9 mouse cellular contexts compared by ENCODE assay signal in genomic region chr1:147343276-147343953, GRCm38 (mm10).
DNase-seq lines count a peak whose midpoint lies in the region; ATAC-seq lines count a peak whose summit lies in the region.
"Had no signal": no experiment of that assay in that cellular context is flagged by ENCODE, and none has a peak within 500 bp of the region (broad histone marks: within the 10 kb centered on the region; RNA-seq: fewer than 3 reads in every experiment).

No protein-coding gene starts in this region.

- no peaks in the 10 kb centered on the region for H3K4me1 ChIP-seq in kidney, embryonic 16.5 days (ENCODE audit: insufficient read depth, low read length)
- no peaks in the 10 kb centered on the region for H3K4me1 ChIP-seq in intestine, embryonic 15.5 days (replicated peaks)
- H3K4me1 ChIP-seq: neural tube, embryonic 13.5 days had no signal

- H3K4me2 ChIP-seq in kidney, embryonic 16.5 days (replicated peaks; ENCODE audit: low read depth, low read length): no peak overlapping the region
- no peak overlapping the region for H3K4me2 ChIP-seq in intestine, embryonic 15.5 days (replicated peaks)
- H3K4me2 ChIP-seq: neural tube, embryonic 13.5 days had no signal

- no peaks in the 10 kb centered on the region for H3K36me3 ChIP-seq in kidney, embryonic 16.5 days (ENCODE audit: insufficient read depth, low read length)
- H3K36me3 ChIP-seq in intestine, embryonic 15.5 days: no peaks in the 10 kb centered on the region
- H3K36me3 ChIP-seq: neural tube, embryonic 13.5 days had no signal

- H3K9me3 ChIP-seq in kidney, embryonic 16.5 days (ENCODE audit: low read length): no peaks in the 10 kb centered on the region
- no peaks in the 10 kb centered on the region for H3K9me3 ChIP-seq in intestine, embryonic 15.5 days
- H3K9me3 ChIP-seq: neural tube, embryonic 13.5 days had no signal

- 97% methylated on average over 9 of the region's 9 CpGs for WGBS in kidney, embryonic 16.5 days
- WGBS in intestine, embryonic 15.5 days: 88% methylated on average over 9 of the region's 9 CpGs

- H3K27me3 ChIP-seq in kidney, embryonic 16.5 days (ENCODE audit: insufficient read depth, low read length): no peaks in the 10 kb centered on the region
- no peaks in the 10 kb centered on the region for H3K27me3 ChIP-seq in intestine, embryonic 15.5 days (replicated peaks)
- H3K27me3 ChIP-seq: neural tube, embryonic 13.5 days had no signal

- peak; percentile 24 for DNase-seq in adrenal gland, postnatal 25 days
- DNase-seq in adrenal gland, adult 8-10 months: no peak
- DNase-seq in adipocyte (ENCODE audit: low spot score): peak; percentile 13
- DNase-seq in frontal cortex, postnatal 10 days (ENCODE audit: low spot score in 2 of 2): peak; percentile 20 to 33
- peak; percentile 18 for DNase-seq in left cerebral cortex, adult 11 months (ENCODE audit: low spot score)
- no peak for DNase-seq in urinary bladder, postnatal 25 days (ENCODE audit: low spot score)

- no peak overlapping the region for H3K27ac ChIP-seq in kidney, embryonic 16.5 days (ENCODE audit: low read length)
- no peak overlapping the region for H3K27ac ChIP-seq in intestine, embryonic 15.5 days
- H3K27ac ChIP-seq: neural tube, embryonic 13.5 days had no signal

- no peak overlapping the region for H3K4me3 ChIP-seq in kidney, embryonic 16.5 days (ENCODE audit: low read length)
- no peak overlapping the region for H3K4me3 ChIP-seq in intestine, embryonic 15.5 days (replicated peaks)
- H3K4me3 ChIP-seq: neural tube, embryonic 13.5 days had no signal

- H3K9ac ChIP-seq in kidney, embryonic 16.5 days (replicated peaks; ENCODE audit: low read length): no peak overlapping the region
- H3K9ac ChIP-seq in intestine, embryonic 15.5 days: no peak overlapping the region
- H3K9ac ChIP-seq: neural tube, embryonic 13.5 days had no signal

- ATAC-seq in kidney, embryonic 16.5 days (ENCODE audit: low FRiP score, low TSS enrichment): no peak
- no peak for ATAC-seq in intestine, embryonic 15.5 days

Comparison
In these comparisons a context has a peak if more than half of its experiments do, and no peak if none do; other contexts are left out.
1. DNase-seq: peak in adrenal gland, postnatal 25 days (single experiment), adipocyte (single experiment), frontal cortex, postnatal 10 days (2 of 2) and left cerebral cortex, adult 11 months (single experiment); none in adrenal gland, adult 8-10 months (single experiment) and urinary bladder, postnatal 25 days (single experiment).